Mouse (Mus musculus) limb, embryonic 12.5 days (tissue): Measurements from ENCODE around the gene E330034G19Rik. TPM values are rescaled to one million over a fixed set of nuclear protein-coding genes. Genes with fewer than 3 reads are reported as not detected.
"Not testable (repeated sequence)": the region's sequence is repeated elsewhere in the genome, so short reads cannot be mapped to it uniquely, and the experiment has no call there.

ENCODE experiments used
- ATAC-seq: fragments of 200-750 bp; cut with Nextera tagmentation; 2 replicates; pipeline ENCODE4 v1.8.0; 2017; ENCODE audit warnings: low read depth, moderate TSS enrichment; ENCODE audit not compliant: insufficient number of reproducible peaks, insufficient read depth, low FRiP score, low TSS enrichment
- H3K27ac ChIP-seq: fragments of 300-500 bp; sonication (generic); 2 replicates; pipeline ENCODE4 v1.5.1; 2016; ENCODE audit warnings: mild to moderate bottlenecking, moderate library complexity
- H3K27me3 ChIP-seq: fragments of 300-500 bp; sonication (generic); 2 replicates; pipeline ENCODE4 v1.6.1; 2016; ENCODE audit warnings: mild to moderate bottlenecking, moderate library complexity
- H3K36me3 ChIP-seq: fragments of 300-500 bp; sonication (generic); 2 replicates; pipeline ENCODE4 v1.6.1; 2016; ENCODE audit warnings: mild to moderate bottlenecking, moderate library complexity
- H3K4me1 ChIP-seq: fragments of 300-500 bp; sonication (generic); replicated peaks from 2 replicates; pipeline ENCODE4 v1.6.1; 2016
- H3K4me2 ChIP-seq: fragments of 300-500 bp; sonication (generic); 2 replicates; pipeline ENCODE4 v1.6.1; 2016; ENCODE audit warnings: mild to moderate bottlenecking, moderate library complexity
- H3K4me3 ChIP-seq: fragments of 300-500 bp; sonication (generic); replicated peaks from 2 replicates; pipeline ENCODE4 v1.5.1; 2016; ENCODE audit warnings: mild to moderate bottlenecking
- H3K9ac ChIP-seq: fragments of 300-500 bp; sonication (generic); replicated peaks from 2 replicates; pipeline ENCODE4 v1.6.1; 2016; ENCODE audit warnings: mild to moderate bottlenecking, moderate library complexity
- H3K9me3 ChIP-seq: fragments of 300-500 bp; sonication (generic); 2 replicates; pipeline ENCODE4 v1.6.1; 2016; ENCODE audit warnings: mild to moderate bottlenecking, moderate library complexity
- WGBS: fragments of 180-500 bp; shearing (Covaris S2); methylation state at CpG from one replicate; pipeline ENCODE4 v1.1.7; 2016; 5-methylcytosine and 5-hydroxymethylcytosine counted together
- polyA plus RNA-seq: library from polyadenylated mRNA; unstranded; fragments of >200 nt; fragmentation: Nextera tagmentation; extraction: Ambion mirVana; gene quantifications from 2 replicates; pipeline ENCODE4 v1.2.1, GENCODE M21; 2016

E330034G19Rik gene
- polyA plus RNA-seq, 1 experiment from 2014 or later: not detected

GRCm38 (mm10) chr14:24347007-24347406 is 54.0 kb downstream of the E330034G19Rik start:
- H3K4me1 ChIP-seq, H3K27me3 ChIP-seq, ATAC-seq, H3K27ac ChIP-seq, H3K4me2 ChIP-seq, H3K9ac ChIP-seq, H3K4me3 ChIP-seq, H3K9me3 ChIP-seq, H3K36me3 ChIP-seq: not testable (repeated sequence)
- 85% methylated on average over 3 of the region's 3 CpGs for WGBS

- ATAC-seq: no peak
- no peaks in the 10 kb centered on the region for H3K9me3 ChIP-seq
- WGBS: 66% methylated on average over 22 of the region's 22 CpGs
- H3K9ac ChIP-seq: no peak overlapping the region
- no peak overlapping the region for H3K27ac ChIP-seq
- H3K4me1 ChIP-seq: no peaks in the 10 kb centered on the region; the same call in 1 of the 2 replicates
- H3K4me3 ChIP-seq: no peak overlapping the region
- 0 out of 2 replicates have a peak, but pooled peaks cover 4% of the 10 kb centered on the region for H3K27me3 ChIP-seq
- H3K36me3 ChIP-seq: no peaks in the 10 kb centered on the region
- H3K4me2 ChIP-seq: no peak overlapping the region
Measured at GRCm38 (mm10) chr14:24358295-24358951, 65.4 kb downstream of the E330034G19Rik start.

Other genes with a start within 250 kb of the E330034G19Rik start
- 31.2 and 34.8 TPM in 2 replicates for gene Dlg5, start 47.3 kb upstream of the E330034G19Rik start, polyA plus RNA-seq
- gene Polr3a, start 193.8 kb downstream of the E330034G19Rik start, polyA plus RNA-seq: 20.8 and 22.4 TPM in 2 replicates
- 1,250 and 1,292 TPM in 2 replicates for gene Rps24, start 193.9 kb downstream of the E330034G19Rik start, polyA plus RNA-seq